Mouse (Mus musculus): ENCODE measurements around the gene Padi6.

The Padi6 gene

GRCm38 (mm10) chr4:140742543-140742942 is at the start of gene Padi6:
Gene Padi6, minus strand, starts transcription at chr4:140742643.
- no peak for DNase-seq (ENCODE audit: inconsistent ontology term)

GRCm38 (mm10) chr4:140791071-140791470 is 48.6 kb upstream of the Padi6 start:
- no peak for DNase-seq (ENCODE audit: inconsistent ontology term)

- DNase-seq (ENCODE audit: inconsistent ontology term) = no peak
These were observed 47.5 kb upstream of the Padi6 start for GRCm38 (mm10) chr4:140789983-140790382.

GRCm38 (mm10) chr4:140788983-140789382 is 46.5 kb upstream of the Padi6 start:
- peak; percentile 39 for DNase-seq (ENCODE audit: inconsistent ontology term)

GRCm38 (mm10) chr4:140788264-140788663 is 45.8 kb upstream of the Padi6 start:
- DNase-seq (ENCODE audit: inconsistent ontology term) = no peak

GRCm38 (mm10) chr4:140787414-140787813 is 45.0 kb upstream of the Padi6 start:
- peak; percentile 5 for DNase-seq (ENCODE audit: inconsistent ontology term)

DNA sequence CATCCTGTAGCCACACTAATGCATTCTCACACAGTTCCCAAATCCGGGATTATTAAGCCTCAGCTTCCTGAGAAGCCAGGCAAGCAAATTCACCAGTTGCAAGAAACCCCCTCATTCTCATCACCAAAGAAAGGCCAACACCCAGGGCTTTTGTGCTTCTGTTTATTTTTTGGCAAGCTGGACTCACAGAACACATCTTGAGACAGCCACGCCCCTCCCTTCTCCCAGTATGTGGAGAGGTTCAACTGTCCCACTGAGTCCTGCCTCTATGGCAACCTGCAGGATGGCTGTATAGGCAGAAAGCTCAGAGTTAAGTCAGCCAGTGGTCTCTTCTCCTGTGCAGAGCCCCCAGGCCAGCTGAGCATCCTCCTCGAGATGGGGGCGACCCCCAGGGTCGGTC is 42.8 kb upstream of the Padi6 start:
- DNase-seq (ENCODE audit: inconsistent ontology term) = no peak

- no peak for DNase-seq (ENCODE audit: inconsistent ontology term)
These were observed 42.0 kb upstream of the Padi6 start for GRCm38 (mm10) chr4:140784292-140784945.

DNA sequence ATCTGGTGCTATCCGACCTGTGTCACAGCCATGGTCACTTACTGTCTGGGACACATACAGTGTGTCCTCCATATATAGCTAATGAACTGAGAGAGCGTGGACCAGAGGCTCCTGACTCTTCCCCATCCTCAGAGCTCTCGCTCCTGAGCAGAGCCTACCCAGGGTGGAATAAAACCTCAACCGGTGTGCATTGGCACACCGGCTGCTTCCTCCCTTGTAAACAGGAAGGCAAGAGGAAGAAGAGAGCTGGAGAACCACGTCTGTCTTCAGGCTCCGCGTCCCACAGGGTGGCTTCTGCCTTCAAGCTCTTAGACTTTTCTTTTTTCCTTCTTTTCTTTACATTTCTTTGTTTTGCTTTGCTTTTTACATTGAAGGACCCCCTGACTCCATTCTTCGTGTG is 40.4 kb upstream of the Padi6 start:
- DNase-seq (ENCODE audit: inconsistent ontology term) = no peak

- DNase-seq (ENCODE audit: inconsistent ontology term) = no peak
These were observed 38.1 kb upstream of the Padi6 start for GRCm38 (mm10) chr4:140780507-140780906.

DNA sequence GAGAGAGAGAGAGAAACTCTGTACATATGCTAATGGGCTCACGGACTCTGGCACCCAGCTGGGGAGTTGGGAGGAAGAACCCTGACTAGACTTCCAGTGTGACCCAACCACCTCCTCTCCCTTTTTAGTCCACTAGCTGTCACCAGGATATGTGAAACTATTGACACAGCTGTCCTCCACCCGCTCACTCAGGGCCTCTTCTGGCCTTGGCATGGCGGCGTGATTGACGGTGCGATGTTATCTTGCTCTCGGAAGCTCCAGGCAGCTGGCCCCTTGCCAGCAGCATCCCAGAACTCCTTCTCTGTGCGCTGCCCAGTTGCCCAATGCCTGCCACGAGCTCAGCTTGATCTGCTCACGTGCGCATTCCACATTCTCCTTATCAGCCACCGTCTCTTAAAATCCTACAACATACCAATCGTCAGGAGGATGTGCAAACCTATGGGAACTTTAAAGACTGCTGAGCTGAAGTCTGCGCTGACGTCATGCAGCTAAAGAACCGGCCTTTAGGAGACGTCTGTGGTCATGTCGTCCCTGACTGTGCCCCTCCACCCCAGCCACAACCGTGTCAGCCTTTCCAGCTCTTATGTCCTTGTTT is 37.5 kb upstream of the Padi6 start:
- peak; percentile 10 for DNase-seq (ENCODE audit: inconsistent ontology term)

GRCm38 (mm10) chr4:140776623-140777022 is 34.2 kb upstream of the Padi6 start:
- no peak for DNase-seq (ENCODE audit: inconsistent ontology term)

GRCm38 (mm10) chr4:140775876-140776275 is 33.4 kb upstream of the Padi6 start:
- DNase-seq (ENCODE audit: inconsistent ontology term) = no peak

DNA sequence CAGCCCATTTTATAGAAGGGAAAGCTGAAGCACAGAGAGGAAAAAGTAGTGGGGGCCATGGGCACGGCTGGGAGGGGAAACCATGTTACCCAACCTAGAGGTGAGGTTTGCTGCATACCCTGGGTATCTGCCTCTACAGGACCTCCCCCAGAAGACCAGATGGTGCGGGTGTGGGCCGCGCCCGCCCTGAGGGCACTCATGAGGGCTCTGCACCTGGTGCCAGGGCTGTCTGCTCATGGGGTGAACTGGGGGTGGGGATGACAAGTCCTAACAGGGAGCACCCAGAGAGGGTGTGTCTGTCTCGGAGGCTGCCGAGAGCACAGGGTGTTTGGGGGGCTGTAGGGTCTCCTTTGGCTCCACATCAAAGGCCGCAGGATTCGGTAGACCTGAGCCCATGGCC is 32.5 kb upstream of the Padi6 start:
- DNase-seq (ENCODE audit: inconsistent ontology term) = no peak

- no peak for DNase-seq (ENCODE audit: inconsistent ontology term)
These were observed 31.8 kb upstream of the Padi6 start, which contains the start of gene Padi4 for GRCm38 (mm10) chr4:140774025-140774800. Gene Padi4, minus strand, starts transcription at chr4:140774236.

DNA sequence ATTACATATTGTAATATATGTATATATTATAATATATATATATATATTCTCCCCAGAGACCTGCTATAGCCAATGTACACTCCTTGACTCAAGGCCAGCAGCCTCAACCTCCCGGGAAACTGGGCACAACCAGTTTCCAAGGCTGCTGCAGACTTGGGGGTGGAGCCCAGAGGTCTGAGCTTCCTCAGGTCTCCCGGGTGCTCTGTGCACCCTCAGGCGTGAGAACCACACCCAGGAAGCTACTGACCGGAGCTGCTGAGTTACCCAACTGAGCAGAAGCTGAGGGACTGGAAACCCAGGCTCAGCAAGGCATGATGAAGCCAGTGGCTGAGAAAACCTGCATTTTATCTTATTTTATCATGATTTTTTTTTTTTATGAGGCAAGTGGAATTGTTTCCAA is 28.6 kb upstream of the Padi6 start:
- no peak for DNase-seq (ENCODE audit: inconsistent ontology term)

- peak; percentile 86 for DNase-seq (ENCODE audit: inconsistent ontology term)
These were observed 28.0 kb upstream of the Padi6 start for GRCm38 (mm10) chr4:140770433-140770832.

GRCm38 (mm10) chr4:140768973-140769372 is 26.5 kb upstream of the Padi6 start:
- DNase-seq (ENCODE audit: inconsistent ontology term) = no peak

DNA sequence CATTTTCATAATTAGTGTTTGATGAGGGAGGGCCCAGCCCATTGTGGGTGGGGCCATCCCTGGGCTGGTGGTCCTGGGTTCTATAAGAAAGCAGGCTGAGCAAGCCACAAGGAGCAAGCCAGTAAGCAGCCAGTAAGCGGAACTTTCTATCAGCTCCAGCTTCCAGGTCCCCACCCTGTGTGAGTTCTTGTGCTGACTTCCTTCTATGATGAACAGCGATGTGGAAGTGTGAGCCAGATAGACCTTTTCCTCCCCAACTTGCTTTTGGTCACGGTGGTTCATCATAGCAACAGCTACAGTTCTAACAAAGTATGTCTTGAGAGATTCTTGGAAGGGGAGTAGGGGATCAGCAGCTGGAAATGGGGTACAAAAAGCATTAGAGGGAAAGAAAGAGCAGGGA is 23.5 kb upstream of the Padi6 start:
- no peak for DNase-seq (ENCODE audit: inconsistent ontology term)

GRCm38 (mm10) chr4:140763158-140763557 is 20.7 kb upstream of the Padi6 start:
- DNase-seq (ENCODE audit: inconsistent ontology term) = no peak

DNA sequence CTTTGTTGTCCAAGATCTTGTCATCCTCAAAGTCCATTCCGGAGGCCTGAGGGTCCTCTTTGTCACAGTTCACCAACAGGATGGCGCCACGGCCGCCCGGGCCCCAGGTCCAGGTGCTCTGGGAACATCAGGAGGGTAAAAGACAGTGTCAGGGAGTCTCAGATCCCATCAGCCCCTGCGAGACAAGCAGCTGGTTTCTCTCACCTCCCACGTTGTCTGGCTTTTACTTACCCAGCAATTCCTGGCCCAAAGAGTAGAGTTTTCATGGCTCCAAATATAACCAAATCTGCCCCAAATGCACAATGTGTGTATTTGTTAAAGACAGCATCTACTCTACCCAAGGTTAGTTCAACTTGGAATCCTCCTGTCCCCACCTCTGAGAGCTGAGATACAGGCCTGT is 19.2 kb upstream of the Padi6 start:
- DNase-seq (ENCODE audit: inconsistent ontology term) = no peak

DNA sequence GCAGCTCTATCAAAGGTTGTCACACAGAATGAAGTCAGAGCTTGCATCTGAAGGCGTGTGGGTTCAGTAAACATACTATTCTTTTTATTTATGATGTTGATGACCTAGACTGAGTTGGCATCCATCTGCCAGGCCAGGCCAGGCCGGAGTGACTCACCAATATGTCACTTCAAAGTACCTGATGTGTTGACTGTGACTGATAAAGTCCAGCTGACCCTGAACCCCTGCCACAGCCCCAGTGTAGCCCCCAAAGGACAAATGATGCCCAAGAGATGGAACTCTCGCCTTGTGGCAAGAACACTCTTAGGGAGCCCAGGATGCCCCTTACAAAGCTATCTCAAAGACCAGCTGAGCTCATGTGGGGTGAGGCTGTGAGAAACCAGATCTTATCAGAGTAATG is 13.4 kb upstream of the Padi6 start:
- no peak for DNase-seq (ENCODE audit: inconsistent ontology term)

- no peak for DNase-seq (ENCODE audit: inconsistent ontology term)
These were observed 10.9 kb upstream of the Padi6 start for GRCm38 (mm10) chr4:140753366-140753765.
